Mouse (Mus musculus) kidney, embryonic 14.5 days (tissue): ENCODE data around the gene Plppr3. TPM values are rescaled to one million over a fixed set of nuclear protein-coding genes. Genes with fewer than 3 reads are reported as not detected.

Experiments
- ATAC-seq: fragments of 200-750 bp; cut with Nextera tagmentation; 2 replicates; pipeline ENCODE4 v1.8.0; 2017; ENCODE audit warnings: moderate number of reproducible peaks, mild to moderate bottlenecking, moderate TSS enrichment, moderate library complexity; ENCODE audit not compliant: low FRiP score, low TSS enrichment
- H3K27ac ChIP-seq: fragments of 300-500 bp; sonication (generic); 2 replicates; pipeline ENCODE4 v1.5.1; 2014; ENCODE audit warnings: low read depth, mild to moderate bottlenecking, low read length, moderate library complexity, mixed read lengths
- H3K27me3 ChIP-seq: fragments of 300-500 bp; sonication (generic); 2 replicates; pipeline ENCODE4 v1.6.1; 2014; ENCODE audit warnings: mild to moderate bottlenecking, low read length; ENCODE audit not compliant: control insufficient read depth, insufficient read depth
- H3K36me3 ChIP-seq: fragments of 300-500 bp; sonication (generic); 2 replicates; pipeline ENCODE4 v1.6.1; 2014; ENCODE audit warnings: low read length, mixed read lengths; ENCODE audit not compliant: control insufficient read depth, insufficient read depth
- H3K4me1 ChIP-seq: fragments of 300-500 bp; sonication (generic); 2 replicates; pipeline ENCODE4 v1.6.1; 2014; ENCODE audit warnings: low read length, mixed read lengths; ENCODE audit not compliant: control insufficient read depth, insufficient read depth
- H3K4me2 ChIP-seq: fragments of 300-500 bp; sonication (generic); replicated peaks from 2 replicates; pipeline ENCODE4 v1.6.1; 2014; ENCODE audit warnings: low read depth, mild to moderate bottlenecking, low read length
- H3K4me3 ChIP-seq: fragments of 300-500 bp; sonication (generic); 2 replicates; pipeline ENCODE4 v1.5.1; 2014; ENCODE audit warnings: mild to moderate bottlenecking, low read length
- H3K9ac ChIP-seq: fragments of 300-500 bp; sonication (generic); 2 replicates; pipeline ENCODE4 v1.6.1; 2014; ENCODE audit warnings: low read depth, mild to moderate bottlenecking, low read length, moderate library complexity
- H3K9me3 ChIP-seq: fragments of 300-500 bp; sonication (generic); 2 replicates; pipeline ENCODE4 v1.6.1; 2016; ENCODE audit warnings: low read length; ENCODE audit not compliant: control insufficient read depth
- WGBS: fragments of 180-500 bp; shearing (Covaris S2); extraction: QIAGEN DNeasy Blood & Tissue Kit; methylation state at CpG from one replicate; pipeline ENCODE4 v1.1.7; 2014; 5-methylcytosine and 5-hydroxymethylcytosine counted together
- polyA plus RNA-seq: library from polyadenylated mRNA; unstranded; fragments of >200 nt; fragmentation: Nextera tagmentation; extraction: Ambion mirVana; gene quantifications from 2 replicates; pipeline ENCODE4 v1.2.1, GENCODE M21; 2014

Gene Plppr3
- polyA plus RNA-seq, 1 experiment from 2014 or later, result 59.7 TPM

- Histone ChIP-seq H3K4me3 (no peak overlapping the region), H3K4me2 (no peak overlapping the region), H3K36me3 (no peaks in the 10 kb centered on the region), H3K9ac (no peak overlapping the region), H3K27me3 (no peaks in the 10 kb centered on the region), H3K4me1 (peaks cover 27% of the 10 kb centered on the region), H3K27ac (no peak overlapping the region), H3K9me3 (no peaks in the 10 kb centered on the region)
- WGBS, result 66% methylated on average over 3 of the region's 3 CpGs
- ATAC-seq, result no peak
These were observed 32.1 kb downstream of the Plppr3 start for GRCm38 (mm10) chr10:79842322-79842721.

DNA sequence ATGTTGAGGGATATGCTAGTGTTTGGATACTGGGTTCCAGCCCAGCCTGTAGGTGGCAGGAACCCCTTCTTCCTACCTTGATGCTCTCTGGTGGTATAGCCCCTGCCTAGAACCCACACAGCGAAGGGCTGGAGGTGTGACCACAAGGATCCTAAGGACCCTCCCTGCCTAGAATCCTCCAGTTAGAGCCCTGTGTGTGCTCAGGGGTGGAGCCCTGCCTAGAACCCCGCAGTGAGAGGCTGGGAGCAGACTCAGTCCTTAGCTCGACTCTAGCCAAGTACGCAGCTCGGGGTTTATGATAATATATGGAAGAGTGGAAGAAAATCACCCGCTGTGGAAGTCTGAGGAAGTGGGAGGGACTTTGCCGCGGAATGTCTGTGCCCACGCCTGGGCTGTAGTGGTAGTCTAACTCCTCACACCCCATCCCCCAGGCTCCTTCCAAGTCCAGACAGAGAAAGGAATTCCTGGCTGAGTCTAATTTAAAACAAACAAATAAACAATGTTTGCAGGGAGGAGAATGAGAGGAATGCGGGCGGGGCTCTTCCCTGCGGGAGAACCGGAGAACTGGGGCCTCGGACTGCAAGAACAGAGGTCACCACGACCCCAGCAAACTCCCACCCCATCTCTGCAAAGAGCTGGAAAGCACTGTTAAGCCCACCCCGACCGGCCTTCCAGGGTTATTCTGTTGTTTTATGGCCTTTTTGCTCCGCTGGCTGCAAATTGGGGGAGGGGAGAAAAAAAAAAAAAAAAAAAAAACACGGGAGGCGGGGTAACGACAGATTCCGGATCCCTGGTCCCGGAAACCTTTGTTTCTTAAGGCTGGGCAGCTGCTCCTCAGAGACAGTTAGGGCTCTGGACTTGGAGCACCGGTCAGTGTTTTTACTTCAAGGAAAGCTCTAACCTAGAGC lies 33.5 kb downstream of the Plppr3 start:
- peak overlapping the region; percentile 57 for H3K4me2 ChIP-seq
- H3K4me3 ChIP-seq, result peak overlapping the region; percentile 32
- no peaks in the 10 kb centered on the region for H3K36me3 ChIP-seq
- H3K27me3 ChIP-seq, result no peaks in the 10 kb centered on the region
- peak overlapping the region; percentile 57; the same call in 1 of the 2 replicates for H3K9ac ChIP-seq
- H3K9me3 ChIP-seq, result no peaks in the 10 kb centered on the region
- ATAC-seq, result peak; percentile 94
- H3K27ac ChIP-seq, result peak overlapping the region; percentile 89
- under 1% methylated on average over 24 of the region's 24 CpGs for WGBS
- peaks cover 22% of the 10 kb centered on the region for H3K4me1 ChIP-seq

- peak overlapping the region; percentile 57; the same call in 1 of the 2 replicates for H3K4me2 ChIP-seq
- 0 out of 2 replicates have a peak overlapping the region, but pooled peaks have one; percentile 57 for H3K9ac ChIP-seq
- peaks cover 21% of the 10 kb centered on the region for H3K4me1 ChIP-seq
- H3K9me3 ChIP-seq, result no peaks in the 10 kb centered on the region
- H3K27me3 ChIP-seq, result no peaks in the 10 kb centered on the region
- H3K36me3 ChIP-seq, result no peaks in the 10 kb centered on the region
- WGBS, result 86% methylated on average over 3 of the region's 3 CpGs
- ATAC-seq, result no peak
- H3K27ac ChIP-seq, result peak overlapping the region; percentile 89
- peak overlapping the region; percentile 32 for H3K4me3 ChIP-seq
These were observed 34.3 kb downstream of the Plppr3 start for GRCm38 (mm10) chr10:79840091-79840490.

GRCm38 (mm10) chr10:79838151-79838550 lies 36.3 kb downstream of the Plppr3 start:
- Histone ChIP-seq H3K36me3 (no peaks in the 10 kb centered on the region), H3K9me3 (no peaks in the 10 kb centered on the region), H3K27me3 (no peaks in the 10 kb centered on the region), H3K9ac (no peak overlapping the region), H3K4me3 (no peak overlapping the region), H3K4me1 (peaks cover 7% of the 10 kb centered on the region; the same call in 1 of the 2 replicates), H3K4me2 (no peak overlapping the region), H3K27ac (no peak overlapping the region)
- no peak for ATAC-seq
- WGBS, result 60% methylated on average over 2 of the region's 2 CpGs

DNA sequence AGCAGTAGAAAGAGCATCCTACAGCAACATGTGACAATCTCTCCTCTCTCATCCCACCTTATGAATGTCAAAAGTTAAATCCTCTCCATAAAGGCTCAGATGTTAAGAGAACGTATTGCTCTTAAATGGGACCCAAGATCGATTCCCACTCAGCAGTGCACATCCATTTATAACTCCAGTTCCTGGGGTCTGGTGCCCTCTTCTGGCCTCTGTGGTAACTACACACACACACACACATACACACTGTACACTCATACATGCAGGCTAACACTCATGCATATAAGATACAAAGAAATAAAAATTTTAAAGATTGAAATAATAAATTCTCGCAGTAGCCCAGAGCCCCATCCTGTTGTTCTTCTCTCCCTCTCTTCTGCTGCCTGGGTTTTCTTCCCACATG lies 37.5 kb downstream of the Plppr3 start:
- no peaks in the 10 kb centered on the region for H3K27me3 ChIP-seq
- no peak overlapping the region for H3K9ac ChIP-seq
- peaks cover 6% of the 10 kb centered on the region; the same call in 1 of the 2 replicates for H3K4me1 ChIP-seq
- no peak overlapping the region for H3K4me3 ChIP-seq
- H3K27ac ChIP-seq, result no peak overlapping the region
- 98% methylated on average over 3 of the region's 3 CpGs for WGBS
- no peaks in the 10 kb centered on the region for H3K9me3 ChIP-seq
- H3K36me3 ChIP-seq, result no peaks in the 10 kb centered on the region
- ATAC-seq, result no peak
- no peak overlapping the region for H3K4me2 ChIP-seq

GRCm38 (mm10) chr10:79834769-79835398 lies 39.5 kb downstream of the Plppr3 start:
- no peak overlapping the region for H3K27ac ChIP-seq
- peak; percentile 70 for ATAC-seq
- H3K27me3 ChIP-seq, result no peaks in the 10 kb centered on the region
- H3K9ac ChIP-seq, result no peak overlapping the region
- no peaks in the 10 kb centered on the region for H3K9me3 ChIP-seq
- no peak overlapping the region for H3K4me3 ChIP-seq
- 21% methylated on average over 9 of the region's 9 CpGs for WGBS
- no peaks in the 10 kb centered on the region for H3K4me1 ChIP-seq
- H3K36me3 ChIP-seq, result no peaks in the 10 kb centered on the region
- H3K4me2 ChIP-seq, result no peak overlapping the region

DNA sequence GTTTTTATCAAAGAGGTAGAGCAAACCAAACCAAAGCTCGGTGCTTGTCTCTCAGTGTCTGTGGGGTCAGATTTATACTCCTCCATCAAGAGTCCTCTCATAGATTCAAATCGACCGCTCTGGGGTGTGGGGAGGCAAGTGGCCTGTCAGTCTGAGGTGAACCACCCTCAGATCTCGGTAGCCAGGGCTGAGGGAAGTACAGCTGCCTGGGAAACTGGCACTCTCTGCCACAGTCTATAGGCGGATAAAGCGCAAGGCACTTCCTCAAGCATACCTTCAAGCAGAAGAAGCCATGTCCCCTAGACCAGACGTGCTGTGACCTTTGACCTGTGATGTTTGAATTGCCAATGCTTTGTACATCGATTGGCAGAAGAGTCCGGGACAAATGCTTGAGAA lies 41.6 kb downstream of the Plppr3 start:
- Histone ChIP-seq H3K4me3 (no peak overlapping the region), H3K36me3 (no peaks in the 10 kb centered on the region), H3K9ac (no peak overlapping the region), H3K9me3 (no peaks in the 10 kb centered on the region), H3K27me3 (no peaks in the 10 kb centered on the region), H3K27ac (no peak overlapping the region), H3K4me1 (no peaks in the 10 kb centered on the region), H3K4me2 (no peak overlapping the region)
- 72% methylated on average over 9 of the region's 9 CpGs for WGBS
- no peak for ATAC-seq

DNA sequence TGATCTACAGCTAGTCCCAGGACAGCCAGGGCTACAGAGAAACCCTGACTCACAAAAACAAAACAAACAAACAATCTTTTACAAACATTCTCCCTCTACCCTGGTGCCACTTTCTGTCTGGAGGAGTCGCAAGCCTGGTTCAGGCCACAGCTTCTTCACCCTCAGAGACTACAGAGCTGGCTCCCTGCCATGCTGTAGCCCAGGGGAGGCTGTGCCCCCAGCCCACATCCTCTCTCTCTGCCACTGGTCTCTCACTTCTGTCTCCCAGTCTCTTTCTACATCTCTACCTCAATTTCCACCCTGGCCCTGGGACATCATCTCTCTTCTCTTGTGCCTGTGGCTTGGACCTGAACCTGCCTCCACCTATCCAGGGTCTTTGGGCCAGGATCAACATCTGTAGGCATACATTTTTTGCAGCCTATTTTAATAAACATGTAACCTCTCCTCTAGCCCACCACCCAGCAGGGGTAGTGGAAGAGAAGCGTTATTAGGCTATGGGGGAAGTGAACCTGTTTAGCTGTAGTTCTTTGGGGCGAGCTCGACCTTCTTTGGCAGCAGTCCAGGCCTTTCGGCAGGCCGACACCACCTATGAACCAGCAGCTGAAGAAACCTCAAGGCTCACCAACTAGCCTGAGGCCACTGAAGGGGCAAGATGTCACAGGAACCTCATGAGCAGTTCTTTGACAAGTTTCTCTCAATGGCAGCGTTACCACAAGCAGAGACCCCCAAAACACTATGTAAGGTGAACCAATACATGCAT lies 42.2 kb downstream of the Plppr3 start:
- Histone ChIP-seq H3K4me1 (no peaks in the 10 kb centered on the region), H3K9ac (no peak overlapping the region), H3K9me3 (no peaks in the 10 kb centered on the region), H3K27me3 (no peaks in the 10 kb centered on the region), H3K36me3 (no peaks in the 10 kb centered on the region), H3K27ac (no peak overlapping the region), H3K4me2 (no peak overlapping the region), H3K4me3 (no peak overlapping the region)
- ATAC-seq, result no peak
- WGBS, result 70% methylated on average over 7 of the region's 7 CpGs
